Mouse (Mus musculus) small intestine, adult 2 months (tissue): ENCODE measurements at regions not wholly inside any gene's neighbourhood (a gene's known extent, or its start where the extent isn't known, plus 50 kb on each side); places are given as distances from the start of the nearest gene placed in this dataset.

ENCODE experiments used
- H3K27ac ChIP-seq: fragments of 200-500 bp; 2 replicates; pipeline ENCODE4 v1.5.1; 2012; ENCODE audit warnings: low read depth, low read length, control low read depth, inconsistent platforms; ENCODE audit not compliant: insufficient read depth
- H3K27me3 ChIP-seq: fragments of 200-500 bp; 2 replicates; pipeline ENCODE4 v1.6.1; 2012; ENCODE audit warnings: mild to moderate bottlenecking, moderate library complexity, low read length, inconsistent platforms; ENCODE audit not compliant: control insufficient read depth, insufficient read depth
- H3K36me3 ChIP-seq: fragments of 200-500 bp; 2 replicates; pipeline ENCODE4 v1.6.1; 2012; ENCODE audit warnings: mild to moderate bottlenecking, low read length, control low read depth, inconsistent platforms; ENCODE audit not compliant: control insufficient read depth, insufficient read depth
- H3K4me1 ChIP-seq: fragments of 200-500 bp; 2 replicates; pipeline ENCODE4 v1.6.1; 2012; ENCODE audit warnings: low read length, inconsistent platforms, mixed read lengths; ENCODE audit not compliant: control insufficient read depth, insufficient read depth, insufficient read length
- H3K4me3 ChIP-seq: fragments of 200-500 bp; 2 replicates; pipeline ENCODE4 v1.5.1; 2012; ENCODE audit warnings: low read depth, mild to moderate bottlenecking, control low read depth, inconsistent platforms, low read length, moderate library complexity
- CTCF ChIP-seq: fragments of 200-500 bp; IDR thresholded peaks from 2 replicates; pipeline ENCODE4 v1.5.1; 2012; ENCODE audit warnings: low read depth, mild to moderate bottlenecking, control low read depth, inconsistent platforms, low read length, moderate library complexity, mixed read lengths; ENCODE audit not compliant: insufficient replicate concordance, insufficient read length; ENCODE audit errors: extremely low read depth
- POLR2A ChIP-seq: fragments of 200-500 bp; IDR thresholded peaks from 2 replicates; pipeline ENCODE4 v1.6.1; 2012; ENCODE audit warnings: low read depth, mild to moderate bottlenecking, control low read depth, inconsistent platforms, low read length, moderate library complexity
- WGBS: fragments of 180-500 bp; shearing (Covaris S2); methylation state at CpG from one replicate; pipeline ENCODE4 v1.1.7; 2018; 5-methylcytosine and 5-hydroxymethylcytosine counted together

- TF ChIP-seq POLR2A (no peak), CTCF (no peak)
- Histone ChIP-seq H3K4me1 (no peaks in the 10 kb centered on the region), H3K27ac (no peak overlapping the region), H3K36me3 (no peaks in the 10 kb centered on the region), H3K27me3 (no peaks in the 10 kb centered on the region), H3K4me3 (no peak overlapping the region)
- WGBS = 46% methylated on average over 20 of the region's 20 CpGs
Measured at GRCm38 (mm10) chr4:148384251-148385230, 60.0 kb downstream of the Ubiad1 start.

DNA sequence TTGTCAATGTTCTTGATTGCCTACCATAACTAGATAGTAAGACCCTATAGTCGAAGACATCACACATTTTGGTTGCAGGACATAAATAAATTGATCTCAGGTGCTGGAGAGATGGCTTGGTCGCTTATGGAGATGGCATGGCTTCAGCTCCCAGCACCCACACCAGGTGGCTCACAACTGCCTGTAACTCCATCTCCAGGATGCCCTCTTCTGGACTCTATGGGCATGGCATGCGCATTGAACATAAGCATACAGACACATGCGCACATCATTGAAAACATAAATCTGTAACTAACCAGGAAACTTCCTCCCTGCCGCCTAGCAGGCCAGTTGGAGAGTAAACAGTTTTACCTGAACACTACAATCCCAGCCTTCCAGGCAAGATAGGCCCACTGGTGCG is 64.0 kb downstream of the Ubiad1 start:
- H3K4me3 ChIP-seq = no peak overlapping the region

DNA sequence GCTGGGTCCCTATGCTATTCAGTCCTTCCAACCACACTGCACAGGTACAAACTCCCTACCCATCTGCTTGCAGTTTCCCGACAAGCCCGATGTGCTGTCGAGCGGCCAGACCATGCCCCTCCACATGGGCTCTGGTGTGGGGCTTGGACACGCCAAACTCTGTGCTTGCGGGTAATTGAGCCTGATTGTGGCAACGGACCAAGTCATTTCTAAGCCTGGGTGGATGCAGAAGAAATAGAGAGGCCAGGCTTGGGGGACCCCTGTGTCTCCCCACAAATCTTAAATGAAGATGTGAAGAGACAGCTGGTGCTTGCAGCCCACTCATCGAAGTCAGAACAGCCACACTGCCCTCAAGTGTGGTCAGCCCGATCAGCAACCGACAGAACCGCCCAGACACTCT is 66.1 kb downstream of the Ubiad1 start:
- Histone ChIP-seq H3K27me3 (no peaks in the 10 kb centered on the region), H3K4me1 (no peaks in the 10 kb centered on the region), H3K27ac (no peak overlapping the region), H3K36me3 (no peaks in the 10 kb centered on the region), H3K4me3 (no peak overlapping the region)
- 77% methylated on average over 11 of the region's 11 CpGs for WGBS
- TF ChIP-seq POLR2A = no peak
- no peak for TF ChIP-seq CTCF

More for the DNA sequence above, 64.0 kb downstream of the Ubiad1 start:
- no peaks in the 10 kb centered on the region for H3K36me3 ChIP-seq
- no peaks in the 10 kb centered on the region for H3K27me3 ChIP-seq
- H3K27ac ChIP-seq = no peak overlapping the region
- no peak for TF ChIP-seq POLR2A
- TF ChIP-seq CTCF = no peak
- 82% methylated on average over 6 of the region's 6 CpGs for WGBS
- no peaks in the 10 kb centered on the region for H3K4me1 ChIP-seq

DNA sequence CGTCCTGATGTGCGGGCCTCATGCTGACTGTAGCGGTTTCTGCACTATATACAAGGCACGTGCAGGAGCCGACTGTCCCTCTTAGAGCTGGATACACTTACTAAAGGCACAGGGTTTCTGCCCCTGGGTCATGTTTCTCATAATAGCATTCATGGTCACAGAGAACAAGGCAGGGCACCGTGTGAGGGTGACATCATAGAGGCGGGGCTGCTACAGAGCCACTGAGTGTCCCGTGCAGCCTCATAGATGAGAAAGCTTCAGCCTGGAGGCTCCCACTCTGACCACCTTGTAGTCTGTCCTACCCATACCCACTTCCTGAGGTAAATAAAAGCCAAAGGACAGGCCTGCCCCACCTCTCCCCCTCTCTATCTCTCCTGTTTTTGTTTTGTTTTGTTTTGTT is 67.2 kb downstream of the Ubiad1 start:
- Histone ChIP-seq H3K27me3 (no peaks in the 10 kb centered on the region), H3K4me1 (no peaks in the 10 kb centered on the region), H3K4me3 (no peak overlapping the region), H3K36me3 (no peaks in the 10 kb centered on the region), H3K27ac (no peak overlapping the region)
- TF ChIP-seq POLR2A (no peak), CTCF (no peak)
- 61% methylated on average over 8 of the region's 8 CpGs for WGBS

DNA sequence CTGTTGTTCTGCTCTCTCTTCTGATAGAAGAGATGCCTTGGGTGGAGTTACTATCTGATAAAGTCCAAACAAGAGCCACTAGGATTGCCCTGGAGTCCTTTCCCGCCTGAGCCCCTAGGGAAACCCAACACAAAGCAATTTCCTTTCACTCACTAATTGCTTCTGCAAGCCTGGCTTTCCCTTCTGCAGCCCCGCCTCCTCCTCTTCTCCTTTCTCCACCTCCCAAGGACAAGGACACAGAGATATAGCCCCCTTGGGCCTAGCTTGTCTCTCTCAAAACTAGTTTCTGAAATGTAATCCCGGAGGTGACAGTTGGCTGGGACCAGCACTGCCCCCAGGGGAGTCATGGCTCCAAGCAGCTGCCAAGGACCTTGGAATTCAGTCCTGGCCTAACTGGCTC is 68.1 kb downstream of the Ubiad1 start:
- Histone ChIP-seq H3K27me3 (no peaks in the 10 kb centered on the region), H3K4me1 (no peaks in the 10 kb centered on the region), H3K36me3 (no peaks in the 10 kb centered on the region), H3K4me3 (no peak overlapping the region), H3K27ac (no peak overlapping the region)
- WGBS = 24% methylated on average over 3 of the region's 3 CpGs
- TF ChIP-seq CTCF (no peak), POLR2A (no peak)

- no peak overlapping the region for H3K4me3 ChIP-seq
- no peak overlapping the region for H3K27ac ChIP-seq
- H3K27me3 ChIP-seq = no peaks in the 10 kb centered on the region
- no peaks in the 10 kb centered on the region for H3K36me3 ChIP-seq
- TF ChIP-seq CTCF (no peak), POLR2A (no peak)
- H3K4me1 ChIP-seq = no peaks in the 10 kb centered on the region
- WGBS = 91% methylated on average over 7 of the region's 7 CpGs
Measured at GRCm38 (mm10) chr4:148371489-148371888, 73.1 kb downstream of the Ubiad1 start.

DNA sequence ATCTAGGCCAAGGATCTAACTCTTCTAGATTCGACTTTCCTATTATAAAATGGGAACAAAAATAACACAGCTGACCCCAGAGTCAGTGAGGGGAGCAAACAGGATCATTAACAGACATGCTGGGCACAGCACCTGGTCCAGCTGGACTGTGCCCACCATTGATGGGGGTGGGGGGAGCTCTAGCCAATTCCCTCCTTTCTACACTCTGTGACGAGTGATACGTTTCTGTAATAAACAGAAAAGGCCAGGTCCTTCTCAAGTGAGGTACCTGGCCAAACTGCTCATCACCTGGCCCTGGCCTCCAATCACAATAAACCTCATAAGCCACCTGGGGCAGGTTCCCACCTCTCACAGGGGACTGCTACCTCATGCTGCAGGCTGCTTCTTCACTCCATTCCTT is 76.9 kb downstream of the Ubiad1 start:
- Histone ChIP-seq H3K27me3 (no peaks in the 10 kb centered on the region), H3K4me1 (no peaks in the 10 kb centered on the region), H3K4me3 (no peak overlapping the region), H3K27ac (no peak overlapping the region), H3K36me3 (no peaks in the 10 kb centered on the region)
- WGBS = 72% methylated on average over 3 of the region's 3 CpGs
- TF ChIP-seq CTCF = no peak
- no peak for TF ChIP-seq POLR2A

DNA sequence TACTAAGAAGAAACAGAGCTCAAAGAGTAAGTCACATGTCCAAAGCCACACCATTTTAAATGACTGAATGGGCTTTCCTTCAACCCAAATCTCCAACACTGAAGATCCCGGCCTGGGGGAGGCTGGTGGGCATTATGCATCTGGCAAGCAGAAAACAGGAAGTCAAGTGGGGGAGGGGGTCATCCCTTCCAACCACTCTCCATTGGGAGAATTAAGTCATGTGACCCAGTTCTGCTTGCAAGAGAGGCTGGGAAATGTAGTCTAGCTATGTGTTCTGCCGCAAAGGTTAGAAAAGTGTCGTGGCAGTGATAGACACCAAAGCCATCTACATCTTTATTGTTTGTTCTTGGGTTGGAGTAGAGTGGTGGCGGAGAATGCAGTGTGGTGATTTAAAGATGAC is 78.0 kb upstream of the Disp3 start:
- H3K4me3 ChIP-seq = no peak overlapping the region
- no peaks in the 10 kb centered on the region for H3K27me3 ChIP-seq
- no peaks in the 10 kb centered on the region for H3K36me3 ChIP-seq
- 58% methylated on average over 4 of the region's 4 CpGs for WGBS
- no peak overlapping the region for H3K27ac ChIP-seq
- TF ChIP-seq POLR2A (no peak), CTCF (no peak)
- no peaks in the 10 kb centered on the region for H3K4me1 ChIP-seq
